Mouse (Mus musculus) MEL (cell line): ENCODE data around the gene Dlg5. TPM values are rescaled to one million over a fixed set of nuclear protein-coding genes. Genes with fewer than 3 reads are reported as not detected.

Experiments
- DNase-seq: peaks from one replicate; pipeline ENCODE4 v3.0.0; 2011; ENCODE audit warnings: low read depth, low spot score
- H3K27ac ChIP-seq: 2 replicates; pipeline ENCODE4 v1.5.1; 2012; ENCODE audit warnings: low read depth, mild to moderate bottlenecking, control low read depth, low read length, moderate library complexity; ENCODE audit not compliant: control insufficient read depth
- H3K27me3 ChIP-seq, 2 experiments: fragments of 150-350 bp in 1 of 2; sonication (generic) in 1 of 2; 2 replicates each; pipeline ENCODE4 v1.6.1; 2012; ENCODE audit warnings: low read length in 2 of 2, mild to moderate bottlenecking in 2 of 2, improper control_type of control experiment in 1 of 2, moderate library complexity in 1 of 2; ENCODE audit not compliant: insufficient read depth in 2 of 2, control insufficient read depth in 1 of 2
- H3K36me3 ChIP-seq, 2 experiments: 2 replicates each; pipeline ENCODE4 v1.6.1; 2012 to 2014; ENCODE audit warnings: low read length in 2 of 2, improper control_type of control experiment in 1 of 2, inconsistent platforms in 1 of 2, mild to moderate bottlenecking in 1 of 2; ENCODE audit not compliant: insufficient read depth in 2 of 2, control insufficient read depth in 1 of 2
- H3K4me1 ChIP-seq, 2 experiments: fragments of 150-350 bp in 1 of 2; sonication (generic) in 1 of 2; 2 replicates each; pipeline ENCODE4 v1.6.1; 2012; ENCODE audit warnings: low read length in 2 of 2, improper control_type of control experiment in 1 of 2, mild to moderate bottlenecking in 1 of 2; ENCODE audit not compliant: insufficient read depth in 2 of 2, control insufficient read depth in 1 of 2
- H3K4me3 ChIP-seq, 2 experiments: fragments of 150-350 bp in 1 of 2; sonication (generic) in 1 of 2; 2 replicates each; pipeline ENCODE4 v1.5.1; 2012; ENCODE audit warnings: low read depth in 2 of 2, low read length in 2 of 2, mild to moderate bottlenecking in 2 of 2, moderate library complexity in 2 of 2, control low read depth in 1 of 2, improper control_type of control experiment in 1 of 2; ENCODE audit not compliant: control insufficient read depth in 1 of 2, insufficient read depth in 1 of 2
- H3K79me2 ChIP-seq: 2 replicates; pipeline ENCODE4 v1.6.1; 2012; ENCODE audit warnings: mild to moderate bottlenecking, low read length, moderate library complexity; ENCODE audit not compliant: control insufficient read depth, poor library complexity, insufficient read depth
- H3K9ac ChIP-seq: 2 replicates; pipeline ENCODE4 v1.6.1; 2012; ENCODE audit warnings: low read depth, mild to moderate bottlenecking, control low read depth, low read length, moderate library complexity; ENCODE audit not compliant: control insufficient read depth, poor library complexity, severe bottlenecking
- H3K9me3 ChIP-seq: fragments of 150-350 bp; sonication (generic); replicated peaks from 2 replicates; pipeline ENCODE4 v1.6.1; 2012; ENCODE audit warnings: mild to moderate bottlenecking, low read length, improper control_type of control experiment, moderate library complexity; ENCODE audit not compliant: insufficient read depth
- ETS1 ChIP-seq: IDR thresholded peaks from 2 replicates; pipeline ENCODE4 v1.6.1; 2012; ENCODE audit warnings: low read depth, mild to moderate bottlenecking, inconsistent platforms, low read length, improper control_type of control experiment, moderate library complexity
- GATA1 ChIP-seq: IDR thresholded peaks from 2 replicates; pipeline ENCODE4 v1.6.1; 2011; ENCODE audit warnings: low read depth, low read length, improper control_type of control experiment
- MAFK ChIP-seq: IDR thresholded peaks from 2 replicates; pipeline ENCODE4 v1.6.1; 2011; ENCODE audit warnings: low read depth, mild to moderate bottlenecking, low read length, improper control_type of control experiment, borderline replicate concordance
- MAX ChIP-seq: IDR thresholded peaks from 2 replicates; pipeline ENCODE4 v1.6.1; 2011; ENCODE audit warnings: low read length, improper control_type of control experiment
- MAZ ChIP-seq: IDR thresholded peaks from 2 replicates; pipeline ENCODE4 v1.6.1; 2012; ENCODE audit warnings: low read depth, mild to moderate bottlenecking, inconsistent platforms, low read length, improper control_type of control experiment
- POLR2A ChIP-seq, 2 experiments: IDR thresholded peaks; 2 replicates each; pipeline ENCODE4 v1.6.1; 2011 to 2012; ENCODE audit warnings: low read length in 2 of 2, mild to moderate bottlenecking in 2 of 2, control low read depth in 1 of 2, improper control_type of control experiment in 1 of 2, low read depth in 1 of 2, moderate library complexity in 1 of 2; ENCODE audit not compliant: control insufficient read depth in 1 of 2, insufficient read depth in 1 of 2, poor library complexity in 1 of 2
- POLR2AphosphoS2 ChIP-seq: IDR thresholded peaks from 2 replicates; pipeline ENCODE4 v1.6.1; 2011; ENCODE audit warnings: low read length, improper control_type of control experiment
- RAD21 ChIP-seq: IDR thresholded peaks from 2 replicates; pipeline ENCODE4 v1.6.1; 2011; ENCODE audit warnings: mild to moderate bottlenecking, low read depth, low read length, improper control_type of control experiment
- UBTF ChIP-seq: IDR thresholded peaks from 2 replicates; pipeline ENCODE4 v1.6.1; 2012; ENCODE audit warnings: low read depth, mild to moderate bottlenecking, inconsistent platforms, low read length, improper control_type of control experiment, moderate library complexity, borderline replicate concordance; ENCODE audit not compliant: insufficient read depth
- USF1 ChIP-seq: IDR thresholded peaks from 2 replicates; pipeline ENCODE4 v1.6.1; 2014; ENCODE audit warnings: low read depth, mild to moderate bottlenecking, inconsistent platforms, low read length, improper control_type of control experiment, moderate library complexity
- USF2 ChIP-seq, 2 experiments: IDR thresholded peaks; 2 replicates each; pipeline ENCODE4 v1.6.1; 2011 to 2012; ENCODE audit warnings: improper control_type of control experiment in 2 of 2, low read length in 2 of 2, borderline replicate concordance in 1 of 2, inconsistent platforms in 1 of 2, low read depth in 1 of 2, mild to moderate bottlenecking in 1 of 2; ENCODE audit not compliant: insufficient read depth in 1 of 2
- ZKSCAN1 ChIP-seq: IDR thresholded peaks from 2 replicates; pipeline ENCODE4 v1.6.1; 2012; ENCODE audit warnings: low read depth, mild to moderate bottlenecking, inconsistent platforms, low read length, improper control_type of control experiment, moderate library complexity
- polyA plus RNA-seq, 2 experiments: library from polyadenylated mRNA; stranded (reverse) in 1 of 2; unstranded in 1 of 2; fragments of >175 nt in 1 of 2; fragments of >200 nt in 1 of 2; gene quantifications; 2 replicates each; pipeline versions ENCODE4 v1.2.1 to v1.2.4; 2012; ENCODE audit warnings: low replicate concordance in 2 of 2, low read depth in 1 of 2; ENCODE audit not compliant: insufficient read length in 2 of 2, insufficient read depth in 1 of 2, missing spikeins in 1 of 2
- total RNA-seq: library from RNA; depleted of rRNA; stranded (reverse); fragments of 300-350 nt; gene quantifications from 2 replicates; pipeline ENCODE4 v1.2.3, GENCODE M21; 2012; rRNA removed

The Dlg5 gene
- total and polyA plus RNA-seq, 3 experiments, result not detected

DNA sequence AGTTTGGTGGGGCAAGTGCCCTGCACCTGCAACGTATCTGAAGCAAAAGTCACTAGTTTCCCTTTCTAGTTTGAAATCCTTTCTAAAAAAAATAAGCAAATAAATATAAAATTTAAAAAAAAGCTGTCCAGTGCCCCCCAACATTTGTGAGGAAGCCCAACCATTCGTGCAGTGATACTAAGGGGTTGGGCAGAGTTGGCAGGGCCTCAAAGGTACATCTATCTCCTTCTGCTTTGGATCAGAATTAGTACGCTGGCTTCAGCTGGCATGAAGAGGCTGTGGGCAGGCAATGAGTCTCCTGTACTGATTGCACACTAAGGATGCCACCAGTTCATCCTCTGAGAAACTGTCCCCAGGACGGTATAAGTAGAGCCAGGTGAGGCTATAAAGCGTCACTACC lies 159.2 kb downstream of the Dlg5 start:
- no peaks in the 10 kb centered on the region for H3K27me3 ChIP-seq
- no peak overlapping the region for H3K27ac ChIP-seq
- H3K4me3 ChIP-seq, result no peak overlapping the region
- no peaks in the 10 kb centered on the region for H3K4me1 ChIP-seq
- TF ChIP-seq ETS1 (no peak), MAZ (no peak), USF2 (IDR thresholded peaks at IDR 0.05; ENCODE audit: borderline replicate concordance in 1 of 2, insufficient read depth in 1 of 2, low read depth in 1 of 2, low read length in 2 of 2) (no peak), RAD21 (no peak), USF1 (no peak), POLR2AphosphoS2 (no peak), UBTF (no peak), MAX (no peak), POLR2A (IDR thresholded peaks at IDR 0.05; ENCODE audit: control insufficient read depth in 1 of 2, insufficient read depth in 1 of 2, low read depth in 1 of 2, low read length in 2 of 2, poor library complexity in 1 of 2) (no peak), GATA1 (no peak), ZKSCAN1 (no peak), MAFK (no peak)
- no peak overlapping the region for H3K9ac ChIP-seq
- no peak for DNase-seq
- H3K36me3 ChIP-seq, result no peaks in the 10 kb centered on the region
- no peaks in the 10 kb centered on the region for H3K79me2 ChIP-seq
- no peaks in the 10 kb centered on the region for H3K9me3 ChIP-seq

Other genes with a start within 250 kb of the Dlg5 start
- not detected in 2 replicates for gene Kcnma1, start 231.4 kb downstream of the Dlg5 start, total RNA-seq
- not detected for gene Kcnma1, start 231.4 kb downstream of the Dlg5 start, polyA plus RNA-seq
- gene E330034G19Rik, start 47.3 kb upstream of the Dlg5 start, total RNA-seq, result not detected in 2 replicates
- not detected for gene E330034G19Rik, start 47.3 kb upstream of the Dlg5 start, polyA plus RNA-seq
- gene Polr3a, start 241.1 kb upstream of the Dlg5 start, total RNA-seq, result 22.8 and 24.0 TPM in 2 replicates
- 10 to 100 TPM in 1 of 2 experiments, not detected in 1; 26.6 TPM for gene Polr3a, start 241.1 kb upstream of the Dlg5 start, polyA plus RNA-seq
- 2,513 and 2,687 TPM in 2 replicates for gene Rps24, start 241.2 kb upstream of the Dlg5 start, total RNA-seq
- gene Rps24, start 241.2 kb upstream of the Dlg5 start, polyA plus RNA-seq, result 1,000 to 10,000 TPM in 1 of 2 experiments, not detected in 1; 2,914 TPM